Mouse (Mus musculus) T-cell, adult 2 months (primary cell): ENCODE results near the gene Frs2.
A peak's percentile ranks its signal among the peaks of the same experiment; 100 is the strongest.
"Not testable (repeated sequence)": the region's sequence is repeated elsewhere in the genome, so short reads cannot be mapped to it uniquely, and the experiment has no call there.

Source experiments
- DNase-seq: peaks from one replicate; pipeline ENCODE4 v3.0.0; 2022; ENCODE audit warnings: low spot score

Gene Frs2

DNA sequence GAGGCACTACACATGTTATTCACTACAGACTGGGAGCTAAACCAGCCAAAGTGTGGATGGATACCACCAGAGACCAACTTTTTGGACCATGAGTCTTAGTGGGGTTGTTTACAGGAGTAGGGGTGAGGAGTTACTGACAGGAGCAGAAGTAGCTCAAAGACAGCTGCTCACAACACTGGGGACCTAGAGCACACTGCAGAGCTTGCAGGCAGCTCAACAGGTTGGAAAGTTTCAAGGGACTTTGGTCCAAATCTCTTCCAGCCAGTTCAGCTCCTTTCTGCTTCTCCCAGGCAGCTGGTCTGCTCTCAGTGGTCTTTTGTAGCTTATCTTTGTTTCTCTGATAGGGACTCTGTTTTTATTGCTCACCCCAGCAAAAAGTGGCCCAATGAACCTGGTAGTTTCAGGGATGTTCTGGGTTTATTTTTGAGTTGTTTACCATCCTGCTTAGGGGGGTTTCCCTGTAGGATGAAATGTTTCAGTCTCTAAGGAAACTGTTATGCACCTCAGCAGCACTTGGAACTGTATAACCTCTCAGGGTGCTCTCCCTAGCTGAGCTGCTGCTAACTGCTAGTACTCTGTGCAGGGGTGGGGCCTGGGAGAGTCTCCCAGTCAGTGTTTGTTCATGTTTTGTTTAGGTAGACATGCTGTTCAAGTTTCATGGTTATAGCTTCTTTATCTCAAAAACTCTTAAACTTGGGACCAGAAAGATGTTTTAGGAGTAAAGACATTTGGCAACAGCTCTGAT, 44.3 kb downstream of the Frs2 start:
- peak; percentile 35 for DNase-seq

DNA sequence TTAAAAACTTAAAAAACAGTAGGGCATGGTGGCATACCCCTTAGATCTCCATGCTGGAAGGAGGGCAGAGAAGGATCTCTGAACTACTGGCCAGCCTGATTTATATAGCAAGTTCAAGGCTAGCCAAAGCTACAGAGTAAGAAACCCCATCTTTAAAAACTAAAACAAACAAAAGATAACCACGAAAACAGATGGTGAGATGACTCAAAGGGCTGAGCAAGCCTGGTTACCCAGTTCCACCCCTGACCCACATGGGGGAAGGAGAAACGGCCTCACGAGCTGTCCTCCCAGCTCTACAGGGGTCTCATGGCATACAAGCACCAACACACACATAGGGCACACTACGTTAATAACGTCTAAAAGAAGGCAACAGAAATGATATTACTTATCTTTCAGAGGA, 48.2 kb downstream of the Frs2 start:
- DNase-seq = no peak

DNA sequence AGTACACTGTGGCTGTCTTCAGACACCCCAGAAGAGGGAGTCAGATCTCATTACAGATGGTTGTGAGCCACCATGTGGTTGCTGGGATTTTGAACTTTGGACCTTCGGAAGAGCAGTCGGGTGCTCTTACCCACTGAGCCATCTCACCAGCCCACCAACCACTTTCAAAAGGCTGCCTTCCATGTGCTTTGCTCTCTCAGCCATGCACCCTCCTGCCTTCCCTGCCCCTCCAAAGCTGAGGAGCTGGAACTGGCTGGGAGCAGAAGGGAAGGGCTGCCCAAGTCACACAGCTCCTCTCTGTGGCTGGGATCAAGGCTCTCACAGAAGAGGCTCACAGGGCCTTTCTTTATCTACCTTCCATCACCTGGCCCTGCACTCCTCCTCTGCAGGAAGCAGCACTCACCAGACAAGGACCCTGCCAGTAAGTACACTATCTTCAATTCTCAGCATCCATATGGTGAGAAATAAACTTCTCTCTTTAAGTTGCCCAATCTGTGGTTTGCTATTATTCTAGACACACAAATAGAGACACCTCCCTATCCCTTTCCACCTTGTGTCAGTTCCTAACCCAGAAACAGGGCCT, 51.1 kb downstream of the Frs2 start:
- DNase-seq = no peak

DNA sequence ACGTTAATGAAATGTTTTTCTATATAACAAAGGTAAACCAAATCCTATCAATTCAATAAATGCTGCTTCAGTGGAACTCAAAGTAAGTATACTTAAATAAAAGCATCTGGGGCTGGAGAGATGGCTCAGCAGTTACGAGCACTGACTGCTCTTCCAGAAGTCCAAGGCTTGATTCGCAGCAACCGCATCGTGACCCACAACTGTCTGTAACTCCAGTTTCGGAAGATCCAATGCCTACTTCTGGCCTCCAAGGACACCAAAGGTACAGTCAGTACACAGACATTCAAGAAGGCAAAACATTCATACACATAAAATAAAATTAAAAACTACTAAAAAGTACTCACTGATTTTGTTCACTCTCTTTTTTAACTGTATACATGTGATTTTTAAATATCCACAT, 52.2 kb downstream of the Frs2 start:
- no peak for DNase-seq

DNA sequence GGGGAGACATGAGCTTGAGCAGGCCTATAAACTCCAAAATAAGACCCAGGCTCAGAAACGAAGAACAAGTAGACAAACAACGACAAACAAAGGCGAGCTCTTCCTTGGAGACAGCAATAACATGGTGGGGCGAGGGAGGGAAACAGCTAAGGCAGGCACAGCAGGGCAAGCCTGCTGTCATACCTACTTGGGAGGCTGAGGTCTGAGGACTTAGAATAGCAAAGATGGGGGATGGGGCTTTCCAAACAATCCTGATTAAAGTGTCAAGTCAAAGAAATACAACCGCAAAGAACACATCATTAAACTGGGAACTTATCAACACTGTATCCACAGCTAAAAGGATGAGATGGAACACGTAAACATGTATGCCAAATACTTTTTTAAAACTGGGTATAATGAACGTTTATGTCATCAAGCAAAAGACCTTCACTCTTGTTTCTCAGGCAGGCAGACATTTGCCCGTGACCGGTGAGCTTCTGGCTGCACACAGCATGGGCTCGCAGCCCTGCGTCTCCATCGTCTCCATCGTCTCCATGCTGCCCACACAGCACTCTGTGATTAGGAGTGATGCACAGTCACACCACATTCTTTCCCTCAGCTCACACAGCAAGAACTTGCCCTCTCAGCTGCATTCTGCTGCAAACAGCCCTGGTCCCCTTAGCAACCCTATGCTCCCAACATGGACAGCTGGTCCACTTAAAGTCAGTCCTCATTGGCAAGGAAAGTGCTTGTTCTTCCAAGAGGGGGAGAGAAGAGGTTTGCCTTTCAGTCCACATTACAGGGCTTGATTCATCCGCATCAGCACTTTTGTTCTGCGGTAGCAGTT, 53.6 kb downstream of the Frs2 start:
- no peak for DNase-seq

DNA sequence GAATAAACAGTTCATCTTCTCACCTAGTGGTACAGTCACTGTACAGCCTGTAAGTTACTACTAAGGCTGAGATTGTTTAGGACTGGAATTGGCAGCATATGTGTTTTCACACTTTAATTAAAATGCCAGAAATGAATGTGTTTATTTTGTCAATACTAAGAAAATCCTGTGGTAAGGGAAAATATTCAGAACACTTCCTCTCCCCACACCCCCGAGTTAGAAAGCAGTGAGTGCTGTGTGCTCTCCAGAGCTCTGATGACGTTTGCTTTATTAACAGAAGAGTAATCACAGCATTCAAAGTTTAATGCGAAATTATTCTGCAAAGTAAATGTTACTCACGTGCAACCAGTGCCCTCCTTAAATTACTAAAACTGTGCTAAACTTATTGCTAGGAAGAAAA, 58.7 kb downstream of the Frs2 start:
- DNase-seq = no peak

DNA sequence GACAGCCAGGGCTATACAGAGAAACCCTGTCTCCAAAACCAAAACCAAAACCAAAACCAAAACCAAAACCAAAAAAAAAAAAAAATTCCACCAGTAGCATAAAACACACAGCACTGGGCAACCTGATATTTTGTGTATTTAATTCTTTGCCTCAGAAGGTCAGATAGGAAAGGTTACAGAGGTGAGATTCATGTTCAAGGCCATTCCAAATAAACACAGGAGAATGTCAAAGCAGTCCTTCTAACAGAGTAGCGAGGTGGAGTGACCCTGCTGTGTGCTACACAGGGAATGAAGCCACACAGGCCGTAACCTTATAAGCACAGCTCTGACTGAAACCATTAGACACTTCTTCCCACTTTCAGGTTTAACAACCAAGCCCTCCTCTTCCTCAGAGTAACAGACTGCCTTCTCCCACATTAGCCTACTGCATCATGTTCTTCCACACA, 66.4 kb downstream of the Frs2 start:
- DNase-seq = no peak

DNA sequence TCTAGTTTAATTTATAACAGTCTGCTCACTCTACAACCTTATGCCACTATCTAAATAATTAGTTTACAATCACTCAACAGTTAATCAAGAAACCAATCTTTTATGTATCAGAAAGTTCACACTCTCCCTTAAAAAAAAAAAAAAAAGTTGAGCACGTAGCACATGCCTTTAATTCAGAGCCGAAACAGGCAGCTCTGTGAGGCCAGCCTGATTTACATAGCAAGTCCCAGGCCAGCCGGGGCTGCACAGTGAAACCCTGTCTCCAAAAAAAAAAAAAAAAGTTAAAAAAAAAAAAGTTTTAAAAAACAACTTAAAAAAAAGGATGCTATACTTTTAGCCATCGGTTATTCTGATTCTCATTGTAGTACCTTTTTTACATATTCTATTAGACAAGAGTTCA, 67.0 kb downstream of the Frs2 start:
- no peak for DNase-seq

DNA sequence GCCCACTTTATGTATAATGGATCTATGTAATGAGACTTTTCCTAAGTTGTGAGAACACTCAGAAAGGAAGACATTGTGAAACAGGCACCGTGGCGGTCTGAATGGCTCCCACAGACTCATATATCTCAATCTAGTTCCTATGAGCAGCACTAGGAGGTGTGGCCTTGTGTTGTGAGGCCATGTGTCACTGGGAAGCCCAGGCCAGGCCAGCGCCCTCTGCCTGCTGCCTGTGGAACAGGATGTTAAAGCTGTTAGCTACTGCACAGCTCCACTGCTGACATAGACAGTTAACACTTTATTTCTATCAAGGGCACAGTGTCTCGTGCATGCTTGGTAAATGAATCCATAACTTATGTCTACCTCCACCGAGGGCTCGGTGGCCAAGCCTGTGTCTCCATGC, 70.0 kb downstream of the Frs2 start:
- DNase-seq = peak; percentile 64

DNA sequence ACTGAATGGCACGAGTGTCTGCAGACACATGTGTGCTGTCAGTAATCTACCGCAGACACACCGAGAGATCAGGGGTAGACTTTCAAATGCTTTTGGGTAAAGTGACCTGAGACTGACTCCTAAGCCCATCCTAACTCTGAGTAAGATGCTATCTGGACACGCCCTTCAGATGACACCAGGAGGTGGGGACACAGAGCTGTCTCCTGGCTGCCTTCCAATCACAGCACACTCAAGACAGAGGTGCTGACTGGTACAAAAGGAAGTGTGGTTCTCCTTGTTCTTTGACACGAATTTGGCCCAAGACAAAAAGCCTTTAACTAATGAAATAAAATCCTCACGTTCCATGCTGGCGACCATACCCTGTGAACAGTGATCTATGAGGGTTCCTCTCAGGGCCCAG, 75.2 kb downstream of the Frs2 start:
- DNase-seq = no peak

DNA sequence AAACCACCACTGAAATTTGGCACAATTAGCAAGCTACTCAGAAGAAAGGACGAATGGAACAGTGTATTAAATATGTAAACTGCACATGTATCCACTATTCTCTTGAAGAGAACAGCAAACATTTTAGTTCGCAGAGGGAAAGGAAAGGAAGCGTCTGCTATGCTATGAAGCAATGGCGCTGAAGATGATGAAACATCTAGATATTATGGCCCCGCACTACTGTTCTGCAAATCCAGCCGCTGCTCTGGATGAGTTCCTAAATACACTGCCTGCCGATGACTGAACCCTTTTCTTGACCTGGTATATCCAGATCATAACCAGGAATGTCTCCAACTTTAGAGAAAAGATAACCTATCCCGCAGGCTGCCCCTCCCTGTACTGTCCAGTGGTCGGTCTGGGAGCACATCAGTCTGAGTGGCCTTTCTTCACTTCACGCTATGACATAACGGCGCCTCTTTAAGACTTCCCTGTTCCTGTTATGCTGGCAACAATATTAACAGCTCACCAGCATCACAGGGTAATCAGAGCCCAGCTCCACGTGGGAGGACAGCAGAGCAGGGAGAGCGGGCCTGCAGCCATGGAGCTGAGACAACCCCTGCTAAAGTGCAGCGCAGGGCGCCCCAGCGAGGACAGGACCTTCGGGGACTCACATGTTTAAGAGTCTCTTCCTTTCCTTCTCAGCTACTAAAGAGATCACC, 76.0 kb downstream of the Frs2 start:
- DNase-seq = no peak

DNA sequence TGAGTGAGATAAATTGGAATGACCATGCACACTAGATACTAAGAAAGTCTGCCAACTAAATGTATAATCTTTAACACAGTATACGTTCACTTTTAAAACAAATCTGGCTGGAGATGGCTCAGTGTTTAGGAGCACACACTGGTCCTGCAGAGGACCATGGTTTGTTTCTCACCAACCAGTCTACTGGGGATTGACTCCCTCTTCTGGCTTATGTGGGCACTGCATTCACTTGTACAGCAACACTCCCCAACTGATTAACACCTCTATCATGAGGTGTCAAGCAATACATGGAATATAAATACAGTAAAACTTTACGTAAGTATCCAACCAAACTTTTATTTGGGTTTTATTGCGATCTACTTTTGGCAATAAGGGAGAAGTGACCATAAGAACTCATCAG, 79.2 kb downstream of the Frs2 start:
- no peak for DNase-seq

DNA sequence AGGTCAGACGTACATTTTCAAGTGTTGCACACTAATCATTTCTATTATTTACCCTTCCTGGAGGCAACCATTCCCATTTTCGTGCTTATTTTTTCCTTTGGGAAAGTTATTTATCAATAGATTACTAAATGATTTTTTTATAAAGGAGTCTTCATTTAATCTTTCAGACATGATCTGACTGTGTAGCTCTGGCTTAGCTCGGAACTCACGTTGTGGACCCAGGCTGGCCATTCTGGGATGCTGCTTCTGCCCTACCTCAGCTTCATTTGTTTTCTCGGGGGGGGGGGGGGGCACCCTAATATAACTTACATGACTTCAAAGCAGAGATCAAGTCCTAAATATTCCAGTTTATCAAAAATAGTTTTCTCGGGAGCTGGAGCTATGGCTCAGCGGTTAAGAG, 84.3 kb downstream of the Frs2 start:
- no peak for DNase-seq

DNA sequence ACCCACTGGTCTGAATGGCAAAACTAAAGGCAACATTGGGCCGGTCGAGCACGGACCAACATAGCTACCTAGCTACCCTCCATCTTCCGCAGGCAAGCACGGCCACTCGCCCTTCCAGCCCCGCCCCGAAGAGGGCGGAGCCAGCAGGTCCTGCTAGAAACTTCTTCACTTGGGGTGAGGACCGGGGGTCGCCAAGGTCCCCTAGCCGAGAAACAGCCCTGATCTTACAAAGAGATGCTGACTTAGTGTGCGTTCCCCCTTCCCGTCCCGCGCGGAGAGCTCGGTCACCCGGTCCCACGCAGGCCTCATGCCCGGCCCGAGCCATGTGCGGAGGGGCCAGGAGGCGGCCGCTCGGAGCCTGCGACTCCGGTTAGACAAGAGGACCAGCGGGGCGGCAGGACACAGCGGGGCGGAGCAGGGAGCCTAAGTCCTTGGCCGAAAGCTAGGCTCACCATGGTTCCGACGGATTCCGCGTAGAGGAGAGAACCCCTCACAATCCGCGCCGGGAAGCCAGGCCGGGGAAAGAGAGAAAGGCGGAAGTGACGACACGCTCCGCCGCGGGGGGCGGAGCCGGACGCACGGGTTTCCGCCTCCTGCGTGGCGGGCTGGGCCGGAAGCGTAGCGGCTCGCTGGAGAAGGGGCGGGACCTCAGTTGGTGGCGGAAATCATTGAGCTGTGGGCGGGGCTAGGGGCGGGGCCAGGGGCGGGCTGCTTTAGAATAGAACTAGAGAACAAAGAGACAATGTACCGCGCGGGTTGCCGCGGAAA, 84.9 kb downstream of the Frs2 start, which contains the start of gene Cct2:
Gene Cct2, minus strand, starts transcription at position 561 of the 768 bp plus-strand sequence.
- peak; percentile 92 for DNase-seq

DNA sequence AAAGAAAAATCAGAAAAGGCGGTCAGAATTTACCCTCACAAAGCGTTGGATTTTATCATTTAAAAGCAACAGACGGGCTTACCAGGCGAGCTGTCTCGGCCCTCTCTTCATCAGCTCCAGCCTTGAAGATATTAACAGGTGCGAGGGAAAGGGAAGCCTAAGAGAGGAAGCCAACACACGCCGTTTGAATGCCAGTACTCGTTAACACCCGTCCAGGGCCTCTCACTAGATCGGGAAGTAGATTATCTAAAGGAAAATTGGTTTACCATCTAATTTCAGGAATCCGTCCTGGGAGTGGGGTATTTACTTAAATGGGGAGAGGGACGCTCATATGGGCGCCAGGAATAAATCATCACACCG, 85.5 kb downstream of the Frs2 start:
- DNase-seq = no peak

DNA sequence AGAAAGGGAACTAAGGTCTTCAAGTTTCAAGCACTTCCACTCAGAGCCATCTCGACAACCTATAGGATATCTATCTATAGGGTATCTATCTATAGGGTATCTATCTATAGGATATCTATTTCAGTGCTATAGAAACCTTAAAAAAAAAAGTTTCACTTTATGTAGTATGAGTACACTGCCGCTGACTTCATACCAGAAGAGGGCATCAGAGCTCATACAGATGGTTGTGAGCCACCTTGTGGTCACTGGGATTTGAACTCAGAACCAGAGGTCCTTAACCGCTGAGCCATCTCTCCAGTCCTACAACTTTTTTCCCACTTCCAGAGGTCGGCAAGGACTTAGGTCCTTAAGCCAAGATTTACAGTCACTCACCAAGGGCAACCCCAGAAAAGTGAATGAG, 92.7 kb downstream of the Frs2 start:
- DNase-seq = no peak

DNA sequence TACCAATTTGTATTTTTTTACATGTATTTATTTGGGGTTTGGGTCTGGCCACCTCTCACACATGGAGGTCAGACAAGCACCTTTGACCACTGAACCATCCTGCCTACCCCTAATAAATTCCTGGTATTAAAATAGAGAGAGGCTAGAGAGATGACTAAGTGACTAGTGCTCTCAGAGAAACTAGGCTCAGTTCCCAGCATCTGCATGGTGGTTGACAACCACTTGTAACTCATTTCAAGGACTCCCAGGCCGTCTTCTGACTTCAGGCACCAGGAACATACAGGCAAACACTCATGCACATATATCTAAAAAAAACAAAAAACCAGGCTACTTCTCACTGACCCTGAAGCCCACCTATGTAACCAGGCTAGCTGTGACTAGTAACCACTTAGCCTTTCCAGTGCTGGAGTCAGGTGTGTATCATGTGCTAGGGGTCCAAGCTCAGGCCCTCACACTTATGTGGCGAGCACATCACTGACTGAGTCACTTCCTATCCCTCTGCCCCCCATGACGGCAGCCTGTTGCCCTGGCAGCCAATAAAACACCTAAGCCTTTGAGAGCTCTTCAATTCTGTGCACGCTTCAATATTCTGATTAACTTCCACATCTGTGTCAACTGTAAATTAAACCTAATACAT, 98.3 kb downstream of the Frs2 start:
- no peak for DNase-seq

DNA sequence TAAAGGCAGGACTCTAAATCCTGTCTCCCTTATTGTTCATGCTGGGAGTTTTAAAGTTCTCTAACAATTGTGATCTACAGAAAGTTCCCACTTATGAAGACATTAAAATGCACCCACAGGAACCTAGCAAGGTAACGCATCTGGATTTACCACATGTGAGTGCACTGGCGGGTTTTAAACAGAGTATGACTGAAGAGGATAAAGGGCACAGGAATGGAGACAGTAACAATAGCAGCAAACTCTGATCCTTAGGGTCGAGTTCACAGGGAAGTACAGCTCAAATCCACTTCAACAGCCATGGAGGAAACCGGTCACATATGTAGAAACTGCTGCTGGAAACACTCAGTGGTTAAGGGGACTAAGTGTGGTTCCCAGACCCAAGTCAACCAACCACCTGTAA, 99.1 kb downstream of the Frs2 start:
- no peak for DNase-seq

DNA sequence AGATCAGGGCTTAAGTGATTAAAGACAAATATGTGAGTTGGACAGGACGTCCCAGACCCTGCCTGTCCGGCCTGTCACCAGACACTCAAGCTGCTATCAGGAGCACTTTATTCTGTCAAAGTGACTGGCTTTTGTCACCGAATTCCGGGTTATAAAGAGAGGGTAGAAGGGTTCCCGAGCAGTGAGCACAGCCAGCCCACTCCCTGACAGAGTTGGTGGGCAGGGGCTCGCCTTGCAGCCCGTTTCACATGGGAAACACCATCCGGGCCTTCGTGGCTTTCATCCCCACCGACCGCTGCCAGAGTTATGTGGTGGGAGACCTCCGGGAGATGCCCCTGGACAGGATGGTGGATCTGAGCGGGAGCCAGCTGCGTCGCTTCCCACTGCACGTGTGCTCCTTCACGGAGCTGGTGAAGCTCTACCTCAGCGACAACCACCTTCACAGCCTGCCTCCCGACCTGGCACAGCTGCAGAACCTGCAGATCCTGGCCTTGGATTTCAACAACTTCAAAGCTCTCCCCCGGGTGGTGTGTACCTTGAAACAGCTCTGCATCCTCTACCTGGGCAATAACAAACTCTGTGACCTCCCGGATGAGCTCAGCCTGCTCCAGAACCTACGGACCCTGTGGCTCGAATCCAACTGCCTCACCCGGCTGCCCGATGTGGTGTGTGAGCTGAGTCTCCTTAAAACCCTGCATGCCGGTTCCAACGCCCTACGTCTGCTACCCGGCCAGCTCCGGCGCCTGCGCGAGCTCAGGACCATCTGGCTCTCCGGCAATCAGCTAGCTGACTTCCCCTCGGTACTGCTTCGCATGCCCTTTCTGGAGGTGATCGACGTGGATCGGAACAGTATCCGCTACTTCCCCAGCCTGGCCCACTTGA, 102.9 kb downstream of the Frs2 start, which contains the start of gene Lrrc10:
Gene Lrrc10, plus strand, starts transcription at position 167 of the 882 bp plus-strand sequence.
- no peak for DNase-seq

DNA sequence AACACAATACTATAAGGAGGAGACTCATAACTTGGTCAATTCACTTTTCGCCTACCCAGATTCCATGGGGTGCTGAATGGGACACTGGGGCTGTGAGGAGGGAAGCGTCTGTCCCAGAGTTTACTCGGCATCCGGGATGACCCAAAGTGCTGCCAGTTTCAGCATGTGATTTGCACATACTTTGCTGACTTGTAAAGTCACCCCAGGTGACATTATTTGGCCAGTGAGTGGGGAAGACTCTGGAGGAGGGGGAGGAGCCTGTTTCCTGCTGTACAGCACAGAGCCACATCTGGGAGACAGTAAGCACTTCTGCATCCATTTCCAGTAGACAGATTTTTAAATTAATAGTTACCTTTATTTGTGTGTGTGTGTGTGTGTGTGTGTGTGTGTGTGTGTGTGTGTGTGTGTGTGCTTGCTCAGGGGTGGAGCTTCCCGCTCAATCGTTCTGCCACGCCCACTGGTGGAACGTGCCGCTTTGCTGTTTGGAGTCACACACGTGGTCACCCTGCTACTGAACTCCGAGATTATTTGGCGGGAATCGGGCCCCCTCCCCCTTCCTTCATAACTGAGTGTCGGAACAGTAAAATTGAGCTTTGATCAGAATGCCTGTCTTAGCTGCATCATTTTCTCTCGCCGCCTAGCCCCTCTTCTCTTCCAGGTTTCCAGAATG, 104.7 kb downstream of the Frs2 start:
- not testable (repeated sequence) for DNase-seq
